7 mouse cellular contexts compared by ENCODE assay signal in genomic region chr13:105377038-105377437, GRCm38 (mm10).
DNase-seq lines count a peak whose midpoint lies in the region; ATAC-seq and TF ChIP-seq lines count a peak whose summit lies in the region.

No protein-coding gene starts in this region.

- H3K9ac ChIP-seq in midbrain, embryonic 13.5 days (replicated peaks): no peak overlapping the region

- no peaks in the 10 kb centered on the region for H3K9me3 ChIP-seq in limb, embryonic 10.5 days (replicated peaks)
- H3K9me3 ChIP-seq in midbrain, embryonic 13.5 days: no peaks in the 10 kb centered on the region

- H3K4me1 ChIP-seq in limb, embryonic 10.5 days: no peaks in the 10 kb centered on the region
- H3K4me1 ChIP-seq in midbrain, embryonic 13.5 days (replicated peaks): no peaks in the 10 kb centered on the region
- no peaks in the 10 kb centered on the region for H3K4me1 ChIP-seq in small intestine, adult 2 months (ENCODE audit: control insufficient read depth, insufficient read depth, insufficient read length, low read length)

- ATAC-seq in granulocyte monocyte progenitor cell, adult 5-6 weeks (replicated peaks; ENCODE audit: poor library complexity, severe bottlenecking): peak; percentile 99
- peak; percentile 82 for ATAC-seq in midbrain, embryonic 13.5 days

- H3K36me3 ChIP-seq in limb, embryonic 10.5 days: no peaks in the 10 kb centered on the region
- no peaks in the 10 kb centered on the region for H3K36me3 ChIP-seq in midbrain, embryonic 13.5 days
- H3K36me3 ChIP-seq in small intestine, adult 2 months (ENCODE audit: control insufficient read depth, insufficient read depth, low read length): no peaks in the 10 kb centered on the region

- H3K27ac ChIP-seq in limb, embryonic 10.5 days: no peak overlapping the region
- H3K27ac ChIP-seq in midbrain, embryonic 13.5 days: no peak overlapping the region
- no peak overlapping the region for H3K27ac ChIP-seq in small intestine, adult 2 months (ENCODE audit: insufficient read depth, low read depth, low read length)

- 31% methylated on average over 2 of the region's 2 CpGs for WGBS in limb, embryonic 10.5 days
- 2% methylated on average over 2 of the region's 2 CpGs for WGBS in midbrain, embryonic 13.5 days
- 0% methylated on average over 2 of the region's 2 CpGs for WGBS in small intestine, adult 2 months

- no peak for TF ChIP-seq POLR2A in small intestine, adult 2 months (IDR thresholded peaks at IDR 0.05; ENCODE audit: low read depth, low read length)

- DNase-seq in adrenal gland, adult 18-20 months (ENCODE audit: low spot score in 2 of 2): peak; percentile 56 to 60
- peak; percentile 74 for DNase-seq in embryo, embryonic 10 days (ENCODE audit: low spot score)
- peak; percentile 2 to 68 for DNase-seq in kidney, adult 8-10 months
- peak; percentile 56 for DNase-seq in limb, embryonic 10.5 days (ENCODE audit: low spot score)

- no peak overlapping the region for H3K4me2 ChIP-seq in midbrain, embryonic 13.5 days (replicated peaks)

- peak; percentile 47; the same call in 1 of the 2 replicates for TF ChIP-seq CTCF in small intestine, adult 2 months (IDR thresholded peaks at IDR 0.05; ENCODE audit: extremely low read depth, insufficient read length, insufficient replicate concordance, low read depth, low read length)

- H3K4me3 ChIP-seq in limb, embryonic 10.5 days: no peak overlapping the region
- H3K4me3 ChIP-seq in midbrain, embryonic 13.5 days (replicated peaks): no peak overlapping the region
- no peak overlapping the region for H3K4me3 ChIP-seq in small intestine, adult 2 months (ENCODE audit: low read depth, low read length)

- H3K27me3 ChIP-seq in limb, embryonic 10.5 days (ENCODE audit: low read depth, poor library complexity, severe bottlenecking): no peaks in the 10 kb centered on the region
- no peaks in the 10 kb centered on the region for H3K27me3 ChIP-seq in midbrain, embryonic 13.5 days
- H3K27me3 ChIP-seq in small intestine, adult 2 months (ENCODE audit: control insufficient read depth, insufficient read depth, low read length): no peaks in the 10 kb centered on the region
